Mouse (Mus musculus): ENCODE results near the gene Hist1h3e. TPM values are rescaled to one million over a fixed set of nuclear protein-coding genes. Genes with fewer than 3 reads are reported as not detected.
"Not testable (repeated sequence)": the region's sequence is repeated elsewhere in the genome, so short reads cannot be mapped to it uniquely, and the experiment has no call there.

Gene Hist1h3e
- total RNA-seq (2021), result 100 to 1,000 TPM; 246 to 271 TPM
- long read RNA-seq, experiment 1, partial matches to known transcripts, result 0 of 1 reads
- long read RNA-seq, experiment 1, other reads (novel, unspliced or antisense), result 0 of 1 reads
- long read RNA-seq, experiment 2, result 0 reads

GRCm38 (mm10) chr13:23561883-23562659, at the start of gene Hist1h3e:
TSS of gene Hist1h3e (minus strand) at chr13:23562369.
- DNase-seq, result peak; percentile 94

- no peak for DNase-seq
These were observed 49.5 kb upstream of the Hist1h3e start for GRCm38 (mm10) chr13:23611638-23612037.

GRCm38 (mm10) chr13:23610393-23610792, 48.2 kb upstream of the Hist1h3e start:
- DNase-seq, result no peak

- DNase-seq, result no peak
These were observed 47.7 kb upstream of the Hist1h3e start for GRCm38 (mm10) chr13:23609844-23610243.

- no peak for DNase-seq
These were observed 47.0 kb upstream of the Hist1h3e start for GRCm38 (mm10) chr13:23609209-23609608.

GRCm38 (mm10) chr13:23605052-23605451, 42.9 kb upstream of the Hist1h3e start:
- DNase-seq, result no peak

DNA sequence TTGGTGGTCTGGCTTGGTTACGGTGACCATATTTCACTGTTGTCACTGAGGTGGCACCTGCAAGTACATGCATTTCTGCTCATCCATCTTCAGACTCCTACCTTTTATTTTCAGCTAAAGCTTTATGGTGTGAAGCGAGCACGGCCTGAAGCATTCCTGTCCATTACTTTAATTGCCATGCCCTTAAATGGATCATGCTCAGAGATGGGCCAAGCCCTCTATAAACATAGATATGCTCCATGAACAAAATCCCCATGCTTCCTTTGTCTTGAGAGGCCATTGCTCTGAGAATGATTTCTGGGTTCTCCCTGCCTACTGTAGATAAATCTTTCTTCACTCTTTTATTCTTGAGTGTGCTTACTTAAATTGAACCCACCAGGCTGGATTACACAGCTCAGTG, 42.3 kb upstream of the Hist1h3e start:
- DNase-seq, result no peak

- no peak for DNase-seq
These were observed 41.1 kb upstream of the Hist1h3e start for GRCm38 (mm10) chr13:23603182-23603699.

DNA sequence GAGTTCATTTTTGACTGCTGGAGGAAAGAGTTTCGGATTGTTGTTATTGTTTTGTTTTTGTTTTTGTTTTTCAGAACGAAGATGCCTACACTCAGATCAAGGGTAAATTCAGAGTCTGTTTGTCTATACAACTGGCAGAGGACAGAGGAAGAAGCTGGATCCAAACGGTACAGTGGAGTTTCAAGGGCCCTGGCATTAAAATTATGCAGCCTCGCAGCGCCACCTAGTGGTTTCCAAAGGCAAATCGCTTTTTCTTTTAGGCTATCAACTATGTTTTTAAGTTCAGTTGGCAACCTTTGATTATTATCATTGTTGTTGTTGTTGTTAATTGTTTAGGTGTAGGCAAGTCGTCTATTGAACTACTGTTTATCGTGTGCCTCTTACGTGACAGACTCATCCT, 35.8 kb upstream of the Hist1h3e start:
- peak; percentile 87 for DNase-seq

GRCm38 (mm10) chr13:23595622-23596372, 33.6 kb upstream of the Hist1h3e start:
- DNase-seq, result no peak

DNA sequence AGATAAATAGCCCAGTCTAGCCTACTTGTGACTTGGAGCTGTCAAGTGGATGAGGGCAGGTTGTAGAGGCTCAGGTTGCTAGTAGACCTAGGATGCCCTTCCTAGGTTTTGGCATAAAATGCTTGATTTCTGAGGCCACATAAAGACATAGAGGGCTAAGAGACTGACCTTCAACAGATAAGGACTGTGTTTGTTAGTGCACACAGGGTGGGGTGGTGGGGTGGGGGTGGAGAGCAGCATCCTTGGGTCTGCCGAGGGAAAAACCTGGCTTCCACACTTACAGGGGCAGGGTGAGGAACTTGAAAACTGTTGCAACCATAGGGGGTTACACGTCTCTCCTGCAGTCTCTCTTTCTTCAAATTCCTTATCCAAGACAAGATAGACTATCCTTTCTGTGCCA, 33.0 kb upstream of the Hist1h3e start:
- DNase-seq, result no peak

- DNase-seq, result no peak
These were observed 31.0 kb upstream of the Hist1h3e start for GRCm38 (mm10) chr13:23593051-23593770.

- no peak for DNase-seq
These were observed 30.4 kb upstream of the Hist1h3e start for GRCm38 (mm10) chr13:23592614-23593013.

- DNase-seq, result not testable (repeated sequence)
These were observed 29.7 kb upstream of the Hist1h3e start for GRCm38 (mm10) chr13:23591886-23592285.

- DNase-seq, result no peak
These were observed 29.0 kb upstream of the Hist1h3e start for GRCm38 (mm10) chr13:23591206-23591605.

DNA sequence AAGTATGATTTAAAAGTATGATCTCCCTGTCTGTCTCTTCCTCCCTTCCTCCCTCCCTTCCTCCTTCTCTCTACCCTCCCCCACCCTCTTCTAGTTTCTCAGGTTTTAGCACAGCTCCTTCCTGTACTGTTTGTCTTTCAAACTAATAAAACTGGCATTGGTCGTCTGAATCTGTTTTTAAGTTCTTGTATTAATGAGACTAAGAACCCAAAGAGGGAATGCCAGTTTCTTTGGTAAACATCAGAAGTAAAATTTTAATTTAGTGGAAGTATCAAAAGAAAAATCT, 24.7 kb upstream of the Hist1h3e start:
- no peak for DNase-seq

DNA sequence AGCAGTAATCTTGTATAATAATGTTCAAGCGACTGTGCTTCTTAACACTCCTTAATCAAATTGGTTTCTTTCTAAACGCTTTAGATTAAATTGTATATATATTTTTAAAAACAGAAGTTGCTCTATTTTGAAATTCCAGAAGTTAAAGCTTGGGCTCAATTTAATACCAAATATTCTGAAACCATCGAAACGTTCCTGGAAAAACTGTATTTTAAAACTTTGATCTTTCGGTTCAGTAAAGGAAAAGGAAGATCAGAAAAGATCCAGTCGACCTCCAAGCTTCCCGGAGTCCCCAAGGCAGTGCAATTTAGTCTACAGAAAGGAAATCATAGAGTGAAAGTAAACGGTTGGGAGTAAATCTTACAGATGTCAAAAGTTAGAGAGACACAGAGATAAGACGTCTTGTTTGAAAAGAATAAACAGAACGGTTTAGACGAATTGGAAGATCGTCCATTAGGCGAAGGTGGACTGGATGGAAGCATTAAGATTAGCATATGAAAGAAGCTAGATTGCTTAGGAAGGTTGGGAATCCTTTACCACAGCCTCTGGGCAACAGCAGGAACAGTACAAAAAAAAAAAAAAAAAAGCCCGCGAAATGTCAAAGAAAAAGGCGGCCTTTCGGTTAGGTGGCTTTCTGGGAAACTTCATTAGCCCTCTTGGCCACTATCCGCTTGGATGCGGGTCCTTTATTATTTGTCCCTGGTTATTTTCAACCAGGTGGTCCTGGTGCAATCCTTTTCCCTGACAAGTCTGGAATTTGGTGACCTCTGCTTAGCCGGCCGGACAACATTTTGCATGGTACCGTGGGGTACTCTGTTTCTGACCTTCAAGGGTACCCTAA, 24.1 kb upstream of the Hist1h3e start:
- DNase-seq, result no peak

DNA sequence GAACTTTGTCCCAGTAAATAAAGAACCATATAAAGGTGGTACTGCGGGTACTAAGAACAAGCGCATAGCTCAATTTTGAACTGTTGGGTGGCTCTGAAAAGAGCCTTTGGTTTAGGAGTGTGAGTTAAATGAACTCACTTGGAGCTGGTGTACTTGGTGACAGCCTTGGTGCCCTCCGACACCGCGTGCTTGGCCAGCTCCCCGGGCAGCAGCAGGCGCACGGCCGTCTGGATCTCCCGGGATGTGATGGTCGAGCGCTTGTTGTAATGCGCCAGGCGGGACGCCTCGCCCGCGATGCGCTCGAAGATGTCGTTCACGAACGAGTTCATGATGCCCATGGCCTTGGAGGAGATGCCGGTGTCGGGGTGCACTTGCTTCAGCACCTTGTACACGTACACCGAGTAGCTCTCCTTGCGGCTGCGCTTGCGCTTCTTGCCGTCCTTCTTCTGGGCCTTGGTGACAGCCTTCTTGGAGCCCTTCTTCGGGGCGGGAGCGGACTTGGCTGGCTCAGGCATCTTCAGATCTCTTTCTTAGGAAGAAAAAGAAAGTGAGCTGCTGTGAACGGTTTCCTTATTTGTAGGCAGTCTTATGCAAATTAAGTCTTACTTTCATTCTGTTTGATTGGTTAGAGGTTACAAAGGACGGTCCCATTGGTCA, 23.4 kb upstream of the Hist1h3e start:
- DNase-seq, result peak; percentile 64

DNA sequence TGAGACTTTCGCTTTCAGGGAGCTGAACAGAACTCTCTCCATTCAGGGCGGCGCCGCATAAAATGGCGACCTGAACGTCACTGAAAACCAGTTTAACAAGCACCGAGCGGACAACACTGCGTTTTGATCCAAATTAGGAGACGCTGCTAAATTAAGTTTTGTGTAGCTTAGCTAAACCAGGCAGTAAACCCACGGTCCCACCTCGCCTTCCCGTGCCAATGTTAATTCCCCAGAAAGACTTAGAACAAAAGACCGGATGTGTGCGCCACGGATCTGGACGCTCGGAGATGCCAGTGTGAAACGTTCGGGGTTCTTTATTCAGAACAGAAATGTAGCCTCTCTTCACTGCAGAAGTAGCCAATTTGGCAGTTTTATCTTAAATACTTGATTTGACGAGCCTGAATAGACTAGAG, 22.9 kb upstream of the Hist1h3e start:
- peak; percentile 76 for DNase-seq

DNA sequence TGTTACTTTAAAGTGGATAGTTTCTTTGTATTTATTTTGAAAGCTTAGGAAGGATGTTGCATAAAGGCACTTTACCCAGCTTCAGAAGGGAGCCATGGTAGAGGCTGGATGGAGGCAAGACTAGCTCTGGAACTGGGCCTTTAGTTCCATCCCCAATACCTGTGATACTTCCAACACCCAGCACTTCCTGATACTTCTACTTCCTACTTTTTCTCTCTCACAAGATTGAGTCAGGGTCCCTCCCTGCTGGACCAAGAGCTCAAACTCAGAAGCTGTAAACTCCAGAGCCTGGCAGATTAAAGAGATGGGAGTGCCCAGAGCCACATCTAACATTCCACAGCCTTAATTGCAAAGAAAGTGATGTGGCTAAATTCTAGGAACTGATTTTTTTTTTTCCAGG, 22.2 kb upstream of the Hist1h3e start:
- DNase-seq, result no peak

Measured in adrenal gland, postnatal 10 days (tissue).